Mouse (Mus musculus) kidney, embryonic 16.5 days (tissue): Measurements from ENCODE around the gene Pde3a. TPM values are rescaled to one million over a fixed set of nuclear protein-coding genes. Genes with fewer than 3 reads are reported as not detected.
A peak's percentile ranks its signal among the peaks of the same experiment; 100 is the strongest.

Experiments used
- ATAC-seq: fragments of 200-750 bp; cut with Nextera tagmentation; 2 replicates; pipeline ENCODE4 v1.8.0; 2017; ENCODE audit warnings: moderate TSS enrichment; ENCODE audit not compliant: low FRiP score, low TSS enrichment
- H3K27ac ChIP-seq: fragments of 300-500 bp; sonication (generic); 2 replicates; pipeline ENCODE4 v1.5.1; 2014; ENCODE audit warnings: low read length
- H3K27me3 ChIP-seq: fragments of 300-500 bp; sonication (generic); 2 replicates; pipeline ENCODE4 v1.6.1; 2014; ENCODE audit warnings: low read length, control low read depth, mixed read lengths; ENCODE audit not compliant: insufficient read depth
- H3K36me3 ChIP-seq: fragments of 300-500 bp; sonication (generic); 2 replicates; pipeline ENCODE4 v1.6.1; 2014; ENCODE audit warnings: low read length, control low read depth, mixed read lengths; ENCODE audit not compliant: insufficient read depth
- H3K4me1 ChIP-seq: fragments of 300-500 bp; sonication (generic); 2 replicates; pipeline ENCODE4 v1.6.1; 2014; ENCODE audit warnings: low read length, control low read depth, mixed read lengths; ENCODE audit not compliant: insufficient read depth
- H3K4me2 ChIP-seq: fragments of 300-500 bp; sonication (generic); replicated peaks from 2 replicates; pipeline ENCODE4 v1.6.1; 2014; ENCODE audit warnings: low read depth, low read length
- H3K4me3 ChIP-seq: fragments of 300-500 bp; sonication (generic); 2 replicates; pipeline ENCODE4 v1.5.1; 2014; ENCODE audit warnings: mild to moderate bottlenecking, low read length
- H3K9ac ChIP-seq: fragments of 300-500 bp; sonication (generic); replicated peaks from 2 replicates; pipeline ENCODE4 v1.6.1; 2014; ENCODE audit warnings: low read length
- H3K9me3 ChIP-seq: fragments of 300-500 bp; sonication (generic); 2 replicates; pipeline ENCODE4 v1.6.1; 2016; ENCODE audit warnings: low read length, control low read depth
- WGBS: fragments of 180-500 bp; shearing (Covaris S2); extraction: QIAGEN DNeasy Blood & Tissue Kit; methylation state at CpG from one replicate; pipeline ENCODE4 v1.1.7; 2014; 5-methylcytosine and 5-hydroxymethylcytosine counted together
- polyA plus RNA-seq: library from polyadenylated mRNA; unstranded; fragments of >200 nt; fragmentation: Nextera tagmentation; extraction: Ambion mirVana; gene quantifications from 2 replicates; pipeline ENCODE4 v1.2.1, GENCODE M21; 2015

Pde3a gene
- polyA plus RNA-seq, 1 experiment from 2014 or later = 12.1 TPM

- WGBS = 21% methylated on average over 11 of the region's 11 CpGs
Measured at GRCm38 (mm10) chr6:141488619-141489018, 239.6 kb downstream of the Pde3a start.

GRCm38 (mm10) chr6:141494909-141495308 is 245.8 kb downstream of the Pde3a start:
- H3K9ac ChIP-seq = no peak overlapping the region
- H3K4me1 ChIP-seq = no peaks in the 10 kb centered on the region
- ATAC-seq = no peak
- no peaks in the 10 kb centered on the region for H3K9me3 ChIP-seq
- WGBS = 81% methylated on average over 4 of the region's 4 CpGs
- H3K27me3 ChIP-seq = no peaks in the 10 kb centered on the region
- H3K4me2 ChIP-seq = no peak overlapping the region
- H3K4me3 ChIP-seq = no peak overlapping the region
- no peak overlapping the region for H3K27ac ChIP-seq
- H3K36me3 ChIP-seq = peaks cover 9% of the 10 kb centered on the region; the same call in 1 of the 2 replicates

More at GRCm38 (mm10) chr6:141488619-141489018, 239.6 kb downstream of the Pde3a start:
- no peaks in the 10 kb centered on the region for H3K36me3 ChIP-seq
- H3K9me3 ChIP-seq = no peaks in the 10 kb centered on the region
- no peak overlapping the region for H3K4me2 ChIP-seq
- no peak overlapping the region for H3K9ac ChIP-seq
- no peaks in the 10 kb centered on the region for H3K27me3 ChIP-seq
- no peak overlapping the region for H3K4me3 ChIP-seq
- peaks cover 8% of the 10 kb centered on the region for H3K4me1 ChIP-seq
- ATAC-seq = no peak
- no peak overlapping the region for H3K27ac ChIP-seq

- WGBS = 33% methylated on average over 13 of the region's 13 CpGs
- no peak overlapping the region for H3K9ac ChIP-seq
- H3K4me1 ChIP-seq = no peaks in the 10 kb centered on the region
- H3K4me2 ChIP-seq = peak overlapping the region; percentile 11; the same call in 1 of the 2 replicates
- no peaks in the 10 kb centered on the region for H3K27me3 ChIP-seq
- H3K4me3 ChIP-seq = no peak overlapping the region
- ATAC-seq = peak; percentile 78
- H3K36me3 ChIP-seq = peaks cover 10% of the 10 kb centered on the region; the same call in 1 of the 2 replicates
- H3K27ac ChIP-seq = peak overlapping the region; percentile 46
- H3K9me3 ChIP-seq = no peaks in the 10 kb centered on the region
Measured at GRCm38 (mm10) chr6:141495634-141496418, 246.8 kb downstream of the Pde3a start.

GRCm38 (mm10) chr6:141499511-141499910 is 250.4 kb downstream of the Pde3a start:
- Histone ChIP-seq H3K4me1 (no peaks in the 10 kb centered on the region), H3K4me3 (no peak overlapping the region), H3K9me3 (no peaks in the 10 kb centered on the region), H3K9ac (no peak overlapping the region), H3K27me3 (no peaks in the 10 kb centered on the region), H3K4me2 (no peak overlapping the region), H3K36me3 (peaks cover 10% of the 10 kb centered on the region; the same call in 1 of the 2 replicates), H3K27ac (no peak overlapping the region)
- no peak for ATAC-seq

- H3K9me3 ChIP-seq = no peaks in the 10 kb centered on the region
- H3K36me3 ChIP-seq = peaks cover 10% of the 10 kb centered on the region; the same call in 1 of the 2 replicates
- no peaks in the 10 kb centered on the region for H3K4me1 ChIP-seq
- H3K27me3 ChIP-seq = no peaks in the 10 kb centered on the region
- H3K4me3 ChIP-seq = no peak overlapping the region
- no peak overlapping the region for H3K4me2 ChIP-seq
- no peak overlapping the region for H3K9ac ChIP-seq
- no peak overlapping the region for H3K27ac ChIP-seq
- WGBS = 72% methylated on average over 3 of the region's 3 CpGs
- ATAC-seq = no peak
Measured at GRCm38 (mm10) chr6:141501171-141501570, 252.1 kb downstream of the Pde3a start.

GRCm38 (mm10) chr6:141522541-141522940 is 273.5 kb downstream of the Pde3a start:
- Histone ChIP-seq H3K36me3 (no peaks in the 10 kb centered on the region), H3K4me3 (no peak overlapping the region), H3K4me1 (no peaks in the 10 kb centered on the region), H3K4me2 (no peak overlapping the region), H3K9ac (no peak overlapping the region), H3K27me3 (no peaks in the 10 kb centered on the region), H3K9me3 (no peaks in the 10 kb centered on the region), H3K27ac (no peak overlapping the region)
- ATAC-seq = no peak
- WGBS = 76% methylated on average over 2 of the region's 2 CpGs

- WGBS = 40% methylated on average over 2 of the region's 2 CpGs
- H3K36me3 ChIP-seq = no peaks in the 10 kb centered on the region
Measured at GRCm38 (mm10) chr6:141523747-141524640, 274.9 kb downstream of the Pde3a start, which contains the start of gene Slco1c1. Slco1c1 (plus strand) TSS chr6:141524368.

GRCm38 (mm10) chr6:141525787-141526186 is 276.7 kb downstream of the Pde3a start:
- Histone ChIP-seq H3K9ac (no peak overlapping the region), H3K4me3 (no peak overlapping the region), H3K4me1 (no peaks in the 10 kb centered on the region), H3K36me3 (no peaks in the 10 kb centered on the region), H3K27ac (no peak overlapping the region), H3K27me3 (no peaks in the 10 kb centered on the region), H3K9me3 (no peaks in the 10 kb centered on the region), H3K4me2 (no peak overlapping the region)
- ATAC-seq = no peak
- WGBS = 97% methylated on average over 1 of the region's 1 CpGs

More at GRCm38 (mm10) chr6:141523747-141524640, 274.9 kb downstream of the Pde3a start, which contains the start of gene Slco1c1:
- Histone ChIP-seq H3K9ac (no peak within 1 kb of the TSS), H3K4me2 (no peak within 1 kb of the TSS), H3K4me1 (no peaks in the 10 kb centered on the region), H3K27ac (no peak within 1 kb of the TSS), H3K27me3 (no peaks in the 10 kb centered on the region), H3K4me3 (no peak within 1 kb of the TSS), H3K9me3 (no peaks in the 10 kb centered on the region)
- ATAC-seq = no peak

GRCm38 (mm10) chr6:141530865-141531264 is 281.8 kb downstream of the Pde3a start:
- Histone ChIP-seq H3K27ac (no peak overlapping the region), H3K9ac (no peak overlapping the region), H3K27me3 (no peaks in the 10 kb centered on the region), H3K4me1 (no peaks in the 10 kb centered on the region), H3K36me3 (no peaks in the 10 kb centered on the region), H3K9me3 (no peaks in the 10 kb centered on the region), H3K4me2 (no peak overlapping the region), H3K4me3 (no peak overlapping the region)
- no peak for ATAC-seq
- 72% methylated on average over 6 of the region's 6 CpGs for WGBS
